Mouse (Mus musculus) granulocyte monocyte progenitor cell, adult 5-6 weeks (primary cell): ENCODE data around the gene Klk6. TPM values are rescaled to one million over a fixed set of nuclear protein-coding genes. Genes with fewer than 3 reads are reported as not detected.

Experiments
- ATAC-seq: replicated peaks from 2 replicates; pipeline ENCODE4 v1.8.0; 2016; ENCODE audit warnings: mild to moderate bottlenecking, moderate TSS enrichment, inconsistent platforms; ENCODE audit not compliant: poor library complexity, severe bottlenecking
- total RNA-seq, 2 experiments: library from RNA; stranded (forward) in 1 of 2; stranded (reverse) in 1 of 2; fragments of 200-712, 200-1000 nt in 1 of 2; fragments of >200 nt in 1 of 2; fragmentation: Nextera tagmentation in 1 of 2; gene quantifications; 2 replicates each; pipeline ENCODE4 v1.2.3; 2014 to 2017

Klk6 gene
- total RNA-seq (2014; fragmentation: Nextera tagmentation) (not detected in 2 replicates), total RNA-seq (2017) (not detected in 2 replicates)

DNA sequence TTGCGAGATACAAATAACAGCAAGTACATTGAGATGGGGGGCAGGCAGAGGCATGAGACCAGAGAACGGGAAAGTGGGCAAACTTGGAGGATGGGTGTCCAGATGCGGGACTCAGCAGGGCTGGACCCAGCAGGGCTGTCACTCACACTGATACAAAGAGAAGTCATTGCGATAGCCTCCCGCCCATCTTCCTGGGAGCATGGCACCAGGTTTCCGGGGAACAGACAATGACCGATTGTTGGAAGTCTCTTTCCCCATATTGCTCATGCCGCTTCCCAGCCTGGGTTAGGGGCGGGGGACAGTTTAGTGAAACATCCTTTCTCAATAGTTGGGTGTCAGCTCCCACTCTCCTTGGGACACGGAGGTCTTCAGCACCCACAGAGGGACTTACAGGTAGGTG lies at the start of gene Klk6:
TSS of gene Klk6 (plus strand) at position 301 of the 400 bp plus-strand sequence.
- no peak for ATAC-seq

DNA sequence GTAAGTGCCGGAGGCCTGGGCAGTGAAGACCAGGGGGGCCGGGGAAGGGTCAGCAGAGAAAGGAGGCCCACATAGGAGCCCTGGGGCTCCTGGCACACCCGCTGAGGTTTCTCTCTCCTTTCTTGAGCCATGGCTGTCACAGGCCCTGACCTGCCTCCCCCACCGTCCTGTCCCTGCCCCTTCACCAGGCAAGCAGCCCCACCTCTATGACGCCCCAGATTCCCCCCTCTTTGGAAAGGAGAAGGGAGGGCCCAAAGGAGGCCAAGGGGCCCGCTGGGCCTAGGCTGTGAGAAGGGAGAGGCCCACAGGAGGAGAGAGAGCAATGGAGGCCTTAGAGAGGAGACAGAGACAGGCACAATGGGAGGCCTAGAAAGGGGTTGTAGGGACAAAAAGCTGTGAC lies 49.5 kb upstream of the Klk6 start:
- ATAC-seq: no peak

DNA sequence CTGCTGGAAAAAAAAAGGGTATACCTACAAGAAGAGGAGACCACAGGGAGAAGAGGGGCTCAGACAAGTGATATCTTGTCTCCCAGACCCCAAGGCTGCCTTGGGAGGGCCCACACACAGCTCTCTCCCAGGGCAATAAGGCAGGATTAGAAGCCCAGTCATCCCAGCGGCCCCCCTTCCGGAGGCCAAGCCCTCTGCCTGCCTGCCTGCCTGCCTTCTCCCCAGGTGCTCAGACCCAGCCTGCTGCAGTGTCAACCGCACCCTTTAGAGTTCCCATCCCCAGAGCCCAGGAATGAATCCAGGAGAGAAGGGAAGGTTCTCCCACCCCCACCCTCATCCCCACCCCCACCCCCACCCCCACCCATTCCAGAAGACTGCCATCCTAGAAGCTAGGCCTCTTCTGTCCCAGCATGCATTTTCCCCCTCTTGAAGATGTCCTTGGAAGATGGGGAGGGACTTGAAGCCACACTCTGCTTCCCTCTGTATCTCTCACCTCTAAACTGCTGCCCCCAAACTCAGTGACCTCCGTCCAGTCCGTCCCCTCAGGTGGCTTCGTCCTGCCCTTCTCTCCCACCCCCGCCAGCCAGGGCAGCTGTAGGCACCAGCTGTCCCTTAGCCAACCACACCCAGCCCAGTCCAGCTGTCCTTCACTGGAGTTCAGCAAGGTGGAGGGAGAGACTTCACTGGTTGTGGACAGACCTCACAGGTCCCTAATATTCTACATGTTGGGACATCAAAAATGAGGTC lies 48.8 kb upstream of the Klk6 start:
- no peak for ATAC-seq

DNA sequence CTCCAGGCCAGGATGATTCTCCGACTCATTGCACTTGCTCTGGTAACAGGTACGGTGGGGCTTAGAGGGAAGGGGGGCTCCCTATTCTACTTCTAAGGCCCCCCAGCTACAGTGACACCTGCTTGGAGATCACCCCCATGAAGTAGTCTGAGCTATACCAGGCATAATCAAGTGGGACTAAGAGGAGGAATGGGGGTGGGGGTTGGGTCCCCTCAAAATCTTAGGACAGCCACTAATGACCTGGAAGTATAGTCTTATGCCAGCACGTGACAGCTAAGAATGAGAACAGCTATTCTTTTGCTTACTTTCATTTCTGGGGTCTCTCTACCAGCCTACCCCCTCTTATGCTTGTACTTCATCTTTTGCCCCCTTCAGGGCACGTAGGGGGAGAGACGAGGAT lies 47.8 kb upstream of the Klk6 start:
- no peak for ATAC-seq

DNA sequence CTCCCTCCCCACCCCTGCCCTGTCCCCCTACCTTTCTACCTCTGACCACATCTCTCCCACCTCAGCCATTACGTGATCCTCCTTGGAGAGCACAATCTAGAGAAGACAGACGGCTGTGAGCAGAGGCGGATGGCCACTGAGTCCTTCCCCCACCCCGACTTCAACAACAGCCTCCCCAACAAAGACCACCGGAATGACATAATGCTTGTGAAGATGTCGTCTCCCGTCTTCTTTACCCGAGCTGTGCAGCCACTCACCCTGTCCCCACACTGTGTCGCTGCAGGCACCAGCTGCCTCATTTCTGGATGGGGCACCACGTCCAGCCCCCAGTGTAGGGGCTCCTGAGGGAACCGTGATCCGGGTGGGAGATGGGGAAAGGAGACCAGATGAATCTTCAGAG lies 46.9 kb upstream of the Klk6 start:
- ATAC-seq: no peak

DNA sequence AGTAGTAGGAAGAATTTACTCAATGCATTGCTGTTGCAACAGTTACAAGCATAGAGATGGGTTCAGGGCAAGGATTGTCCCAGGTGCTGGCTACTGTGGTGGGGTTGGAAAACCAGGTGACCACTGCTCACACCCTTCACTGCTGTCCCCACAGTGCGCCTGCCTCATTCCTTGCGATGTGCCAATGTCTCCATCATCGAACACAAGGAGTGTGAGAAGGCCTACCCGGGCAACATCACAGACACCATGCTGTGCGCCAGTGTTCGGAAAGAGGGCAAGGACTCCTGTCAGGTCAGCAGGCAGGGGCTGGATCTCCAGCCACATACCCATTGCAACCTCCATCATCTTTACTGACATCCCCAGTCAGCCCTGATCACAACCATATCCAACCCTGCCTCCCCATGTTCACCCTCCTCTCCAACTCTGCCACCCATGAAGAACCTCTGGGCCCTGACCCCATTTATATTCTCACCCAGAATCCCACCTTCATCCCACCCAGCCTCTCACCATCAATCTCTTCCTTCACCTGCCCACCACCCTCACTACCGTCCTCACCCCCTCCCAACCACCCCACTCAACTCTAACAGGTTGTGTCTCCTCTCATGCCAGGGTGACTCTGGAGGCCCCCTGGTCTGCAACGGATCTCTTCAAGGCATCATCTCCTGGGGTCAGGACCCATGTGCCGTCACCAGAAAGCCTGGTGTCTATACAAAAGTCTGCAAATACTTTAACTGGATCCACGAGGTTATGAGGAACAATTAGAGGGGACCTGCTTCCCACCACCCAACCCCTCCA lies 45.9 kb upstream of the Klk6 start:
- no peak for ATAC-seq

DNA sequence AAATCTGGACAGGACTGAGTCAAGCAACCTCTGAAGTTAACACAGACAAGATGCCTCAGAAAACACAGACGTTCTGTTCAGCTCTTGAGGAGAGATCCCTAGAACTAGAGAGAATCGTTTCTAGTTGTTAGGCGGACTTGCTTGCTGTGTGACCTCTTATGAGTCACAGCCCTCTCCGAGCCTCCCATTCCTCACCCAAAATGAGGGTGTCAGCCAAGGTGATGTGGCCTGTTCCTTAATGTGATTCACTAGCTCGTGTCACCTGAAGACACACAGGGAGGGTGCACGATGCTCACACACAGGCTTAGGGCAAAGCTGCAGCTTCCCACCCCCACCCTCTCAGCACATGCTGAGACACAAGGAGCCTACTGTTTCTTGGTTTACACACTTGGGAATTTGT lies 44.1 kb upstream of the Klk6 start:
- no peak for ATAC-seq

DNA sequence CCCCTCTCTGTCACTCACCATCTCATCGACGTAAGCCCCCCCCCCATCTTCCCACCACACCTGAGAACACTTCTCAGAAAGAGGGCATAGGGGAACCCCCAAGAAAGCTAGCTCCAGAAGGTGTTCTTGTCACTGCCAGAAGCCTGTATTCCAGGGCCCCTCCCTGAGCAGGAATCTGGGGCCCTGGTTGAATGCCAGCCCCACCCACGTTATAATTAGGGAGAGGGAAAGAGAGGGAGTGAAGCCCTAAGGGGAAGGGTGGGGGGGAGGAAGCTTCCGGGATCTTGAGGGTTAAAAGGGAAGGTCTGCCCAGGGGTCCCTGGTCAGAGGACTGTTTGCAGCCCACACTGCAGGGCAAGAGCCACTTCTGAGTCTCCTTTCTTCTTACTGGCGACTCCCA lies 43.6 kb upstream of the Klk6 start, which contains the start of gene Klk10:
TSS of gene Klk10 (plus strand) at position 290 of the 400 bp plus-strand sequence.
- no peak for ATAC-seq

DNA sequence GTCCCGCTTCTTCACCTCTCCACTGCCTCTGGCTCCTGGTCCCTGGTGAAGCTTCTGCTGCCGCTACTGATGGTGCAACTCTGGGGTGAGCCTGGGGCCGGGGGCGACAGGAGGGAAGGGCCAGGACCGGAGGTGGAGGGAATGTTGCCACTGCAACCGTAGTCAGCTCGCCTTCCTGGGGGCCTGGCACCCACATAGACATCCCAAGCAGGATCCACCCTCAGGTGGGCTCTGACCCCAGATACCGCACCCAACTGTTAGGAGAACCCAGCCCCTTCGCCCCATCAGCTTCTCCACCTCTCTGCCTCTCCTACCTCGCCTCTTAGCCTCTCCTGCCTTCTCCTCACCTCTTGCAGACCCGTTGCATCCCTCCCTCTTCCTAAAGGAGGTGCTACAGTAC lies 42.8 kb upstream of the Klk6 start:
- ATAC-seq: no peak

DNA sequence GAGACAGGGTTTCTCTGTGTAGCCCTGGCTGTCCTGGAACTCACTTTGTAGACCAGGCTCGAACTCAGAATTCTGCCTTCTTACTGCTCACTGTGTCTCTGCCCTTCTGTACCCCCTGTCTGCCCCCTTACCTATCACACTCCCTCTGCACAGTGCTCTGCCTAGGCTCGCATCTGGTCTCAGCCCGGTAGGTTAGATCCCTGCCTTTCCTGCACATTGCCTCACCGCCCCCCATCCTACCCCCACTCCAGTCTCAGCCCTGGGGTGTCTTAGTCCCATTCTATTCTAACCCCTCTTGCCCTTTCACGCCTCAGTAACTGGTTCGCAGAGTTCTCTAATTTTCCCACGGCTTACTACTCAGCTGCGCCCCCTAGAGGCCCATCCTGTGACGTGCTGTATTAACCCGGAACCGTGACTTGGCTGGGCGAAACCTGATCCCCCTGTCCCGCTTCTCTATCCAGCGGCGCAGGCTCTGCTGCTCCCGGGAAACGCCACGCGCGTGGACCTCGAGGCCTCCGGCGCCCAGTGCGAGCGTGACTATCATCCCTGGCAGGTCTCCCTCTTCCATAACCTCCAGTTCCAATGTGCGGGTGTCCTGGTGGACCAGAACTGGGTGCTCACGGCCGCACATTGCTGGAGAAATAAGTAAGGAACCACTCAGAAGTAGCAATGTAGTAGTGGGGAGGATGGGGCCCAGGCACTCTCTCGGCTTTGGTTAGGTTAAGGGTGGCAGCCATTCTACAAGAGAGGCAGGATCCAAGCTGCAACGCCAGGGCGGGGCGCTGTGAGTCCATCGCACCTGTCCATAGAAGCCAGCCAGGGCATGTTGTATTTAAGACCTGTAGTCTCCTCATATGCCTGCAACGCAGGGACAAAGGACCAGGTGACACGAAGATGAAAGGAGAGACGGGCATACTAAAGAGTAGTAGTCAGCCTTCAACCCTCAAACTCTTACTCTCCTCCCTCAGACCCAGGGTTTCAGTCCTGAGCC lies 41.7 kb upstream of the Klk6 start:
- ATAC-seq: peak; percentile 90

DNA sequence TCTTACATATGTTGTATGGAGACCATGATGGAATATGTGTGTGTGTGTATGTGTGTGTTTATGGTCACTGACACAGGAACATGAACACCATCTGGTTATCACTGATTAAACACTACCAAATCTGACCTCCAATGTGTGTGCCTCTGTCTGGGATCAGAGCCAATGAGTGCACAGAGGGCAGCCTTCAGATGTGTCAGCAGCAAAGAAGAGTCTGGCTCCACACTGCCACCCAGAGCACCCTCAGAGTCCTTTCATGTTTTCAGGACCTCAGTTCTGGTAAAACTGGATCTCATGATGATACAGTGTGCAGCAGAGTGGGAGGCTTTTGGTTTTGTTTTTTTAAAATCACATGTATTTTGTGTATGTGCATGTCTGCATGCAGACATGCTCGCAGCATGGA lies 39.0 kb upstream of the Klk6 start:
- ATAC-seq: no peak

DNA sequence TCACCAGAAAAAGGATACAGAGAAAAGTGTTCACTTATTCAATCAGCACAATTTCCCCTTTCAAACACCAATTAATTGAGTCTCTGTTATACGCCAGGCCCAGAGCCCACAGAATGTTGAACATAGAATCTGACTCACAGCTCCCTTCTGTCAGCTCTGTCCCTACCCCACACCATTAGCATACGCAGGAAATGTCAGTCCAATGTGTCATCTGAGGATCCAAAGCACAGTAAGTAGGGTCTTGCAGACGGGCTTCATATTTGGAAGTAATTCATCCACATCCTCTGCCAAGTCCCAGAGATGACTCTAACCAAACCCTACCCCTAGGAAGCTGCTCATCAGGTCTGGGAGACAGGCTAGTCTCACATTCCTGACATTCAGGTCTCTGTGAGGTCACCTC lies 36.2 kb upstream of the Klk6 start:
- ATAC-seq: no peak

DNA sequence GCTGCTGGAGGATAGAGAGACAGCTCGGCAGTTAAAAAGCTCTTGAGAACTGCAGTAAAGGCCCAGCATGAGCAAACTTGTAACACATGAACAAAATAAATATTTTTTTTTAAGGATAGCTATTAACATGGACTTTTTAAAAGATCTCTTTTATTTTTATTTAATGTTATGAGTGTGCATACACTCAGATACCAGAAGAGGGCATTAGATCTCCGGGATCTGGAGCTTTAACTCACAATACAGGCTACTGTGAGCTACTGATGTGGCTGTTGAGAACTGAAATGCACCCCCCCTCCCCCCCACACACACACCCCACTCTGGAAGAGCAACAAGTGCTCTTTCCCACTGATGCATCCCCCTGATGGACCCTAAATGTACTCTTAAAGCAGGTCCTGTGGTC lies 35.0 kb upstream of the Klk6 start:
- ATAC-seq: no peak

DNA sequence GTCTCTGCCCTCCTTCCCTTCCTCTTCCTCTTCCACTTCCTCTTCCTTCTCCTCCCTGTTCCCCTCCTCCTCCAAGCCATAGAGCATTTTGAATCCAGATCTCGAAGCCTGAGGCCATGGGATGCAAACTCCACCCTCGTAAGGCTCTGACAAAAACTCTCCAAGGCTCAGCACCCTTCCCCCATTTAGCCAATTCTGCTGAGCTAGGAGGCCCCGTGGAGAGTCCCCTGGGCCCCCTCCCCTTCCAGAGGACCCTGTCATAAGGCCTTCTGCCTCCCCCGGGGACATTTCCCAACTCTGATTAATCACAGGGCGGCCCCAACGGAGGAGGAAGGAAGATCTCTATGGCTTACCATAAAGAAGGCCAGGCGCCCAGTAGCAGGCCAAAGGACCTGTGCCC lies 32.7 kb upstream of the Klk6 start, which contains the start of gene Klk9:
TSS of gene Klk9 (plus strand) at position 301 of the 400 bp plus-strand sequence.
- no peak for ATAC-seq

DNA sequence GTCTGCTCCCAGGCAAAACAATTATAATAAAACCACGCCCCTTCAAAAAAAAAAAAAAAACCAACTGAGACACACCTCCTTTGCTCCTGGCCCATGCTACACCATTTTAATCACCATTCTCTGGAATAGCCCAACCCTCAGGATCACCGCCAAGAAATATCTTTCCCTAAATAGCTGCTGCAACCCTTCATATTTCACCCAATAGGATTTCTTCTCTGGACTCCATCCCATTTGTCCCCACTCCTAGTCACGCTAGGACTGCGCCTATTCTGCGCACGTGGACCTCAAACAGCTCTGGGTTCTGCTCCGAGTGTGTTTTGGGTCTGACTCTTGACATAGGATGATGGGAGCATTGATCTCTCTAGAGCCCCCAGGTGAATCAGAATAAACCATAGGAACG lies 27.9 kb upstream of the Klk6 start:
- no peak for ATAC-seq

DNA sequence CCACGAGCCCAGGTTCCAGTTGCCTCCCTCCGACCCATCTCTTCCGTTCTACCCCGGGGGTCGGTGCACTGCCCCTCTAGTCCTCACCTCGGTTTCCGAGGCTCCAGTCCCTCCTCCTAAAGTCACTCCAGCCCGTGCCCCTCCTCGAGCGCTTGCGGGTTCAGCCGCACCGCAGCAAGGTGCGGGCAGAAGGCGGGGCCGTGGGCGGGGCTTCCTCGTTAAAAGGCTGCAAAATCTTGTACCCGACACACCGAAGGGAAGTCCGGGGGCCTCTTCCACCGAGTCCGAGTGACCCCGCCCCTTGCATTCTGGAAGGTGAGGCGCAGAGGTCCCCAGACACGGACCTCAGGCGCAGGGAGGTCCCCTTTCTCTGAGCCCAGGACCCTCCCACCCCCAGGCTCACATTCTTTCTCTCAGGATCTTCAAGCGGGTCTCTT lies 26.9 kb upstream of the Klk6 start, which contains the start of gene Klk8:
TSS of gene Klk8 (plus strand) at position 245 of the 437 bp plus-strand sequence.
- peak; percentile 55 for ATAC-seq

DNA sequence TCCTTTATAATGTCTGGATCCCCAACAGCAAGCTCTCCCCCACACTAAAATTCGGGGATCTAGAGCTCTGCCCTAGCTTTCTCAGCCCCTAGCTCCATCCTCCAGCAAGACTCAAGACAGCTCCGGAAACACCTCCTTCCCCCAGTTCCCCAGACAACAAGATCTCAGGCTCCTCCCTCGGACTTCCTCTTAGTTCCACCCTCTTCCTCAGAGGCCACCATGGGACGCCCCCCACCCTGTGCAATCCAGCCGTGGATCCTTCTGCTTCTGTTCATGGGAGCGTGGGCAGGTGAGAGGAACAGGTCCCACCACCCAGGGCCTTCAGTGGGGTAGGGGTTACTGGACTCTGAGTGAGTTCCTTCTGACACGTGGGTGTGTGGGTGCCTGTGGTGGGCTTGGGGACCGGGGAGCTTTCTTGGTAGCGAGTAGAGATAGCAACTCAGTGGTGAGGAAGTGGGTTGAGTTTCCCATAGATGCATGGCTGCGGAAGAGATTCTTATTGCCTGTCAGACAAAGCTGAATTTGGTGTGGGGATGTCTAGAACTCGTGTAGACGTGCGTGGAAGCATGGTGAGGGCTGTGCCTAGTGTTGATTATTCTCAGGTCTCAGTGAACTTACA lies 26.3 kb upstream of the Klk6 start:
- ATAC-seq: peak; percentile 65

DNA sequence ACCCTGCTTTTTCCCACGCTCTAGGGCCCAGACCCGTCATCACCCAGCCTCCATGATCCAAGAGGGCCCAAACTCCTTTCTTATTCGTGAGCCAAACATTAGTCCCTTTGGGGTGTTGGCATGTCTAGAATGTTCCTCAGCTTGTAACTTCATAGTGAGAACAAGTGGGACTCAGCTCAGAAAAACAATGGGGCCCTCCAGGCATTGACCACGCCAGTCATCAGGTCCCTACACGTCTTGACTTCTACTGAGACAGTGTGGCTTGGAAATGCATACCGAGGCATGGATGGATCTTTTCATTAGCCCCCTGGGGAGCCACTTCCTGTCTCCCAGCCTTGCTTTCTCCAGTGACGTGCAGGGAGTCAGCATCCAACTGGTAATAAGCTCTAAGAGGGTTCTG lies 24.4 kb upstream of the Klk6 start:
- no peak for ATAC-seq

DNA sequence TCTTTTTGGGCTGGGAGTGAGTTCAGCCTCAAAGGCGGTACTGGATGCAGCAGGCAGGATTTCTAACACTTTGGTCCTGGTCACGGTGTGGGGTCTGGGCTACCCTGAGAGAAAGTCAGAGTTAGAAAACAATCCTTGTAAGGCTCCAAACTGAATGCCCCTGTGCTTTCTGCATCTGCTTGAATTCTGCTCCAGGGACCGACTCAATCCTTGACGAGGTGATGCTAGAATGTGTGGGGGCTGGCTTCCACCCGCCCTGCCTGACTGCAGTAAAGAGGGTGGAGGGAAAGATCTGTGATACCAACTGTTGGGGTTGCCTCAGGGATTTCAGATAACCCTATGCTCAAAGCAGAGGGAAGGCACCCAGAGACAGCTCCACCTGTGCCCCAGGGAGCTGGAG lies 13.3 kb upstream of the Klk6 start, which contains the start of gene Klk7:
TSS of gene Klk7 (plus strand) at position 301 of the 400 bp plus-strand sequence.
- ATAC-seq: no peak

DNA sequence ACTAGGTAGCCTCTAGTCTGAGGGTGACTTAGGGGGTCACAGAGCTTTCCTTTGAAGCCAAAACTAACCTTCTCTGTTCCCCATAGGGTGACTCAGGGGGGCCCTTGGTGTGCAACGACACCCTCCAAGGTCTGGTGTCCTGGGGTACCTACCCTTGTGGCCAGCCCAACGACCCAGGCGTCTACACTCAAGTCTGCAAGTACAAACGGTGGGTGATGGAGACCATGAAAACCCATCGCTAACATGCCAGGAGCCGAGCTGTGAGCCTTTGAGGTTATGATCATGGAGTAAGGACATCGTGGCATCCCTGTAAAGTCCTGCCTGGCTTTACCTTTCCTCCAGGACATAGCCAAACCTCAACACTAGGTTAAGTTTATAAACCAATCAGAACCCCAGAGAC lies 9.1 kb upstream of the Klk6 start:
- no peak for ATAC-seq
